Mouse (Mus musculus): ENCODE data around the gene Rarb.

DNA sequence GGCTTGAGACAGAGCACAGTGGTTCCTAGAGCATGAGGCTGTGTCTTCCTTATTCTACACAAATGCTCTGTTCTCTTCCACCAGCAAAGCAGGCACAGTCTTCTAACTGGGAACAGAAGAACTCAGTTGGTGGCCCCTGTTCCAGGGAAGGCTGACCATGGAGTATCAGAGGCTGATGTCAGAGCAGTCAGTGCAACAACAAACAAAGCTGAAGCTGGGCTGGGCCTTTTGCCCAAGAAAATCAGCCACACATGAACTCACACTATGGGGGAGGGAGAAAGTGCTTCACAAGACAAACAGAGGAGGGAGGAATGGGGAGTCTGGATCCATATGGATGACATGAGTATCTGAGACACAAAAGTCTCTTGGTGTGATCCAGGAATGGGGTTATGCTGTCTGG, 56.2 kb downstream of the Rarb start:
- TF ChIP-seq CTCF (IDR thresholded peaks at IDR 0.05; ENCODE audit: extremely low read depth, insufficient read depth, insufficient read length, insufficient replicate concordance) (no peak), POLR2A (IDR thresholded peaks at IDR 0.05; ENCODE audit: low read depth, low read length) (no peak)

All from spleen, adult 2 months (tissue).